Mouse (Mus musculus): Measurements from ENCODE around the gene Tap2.

DNA sequence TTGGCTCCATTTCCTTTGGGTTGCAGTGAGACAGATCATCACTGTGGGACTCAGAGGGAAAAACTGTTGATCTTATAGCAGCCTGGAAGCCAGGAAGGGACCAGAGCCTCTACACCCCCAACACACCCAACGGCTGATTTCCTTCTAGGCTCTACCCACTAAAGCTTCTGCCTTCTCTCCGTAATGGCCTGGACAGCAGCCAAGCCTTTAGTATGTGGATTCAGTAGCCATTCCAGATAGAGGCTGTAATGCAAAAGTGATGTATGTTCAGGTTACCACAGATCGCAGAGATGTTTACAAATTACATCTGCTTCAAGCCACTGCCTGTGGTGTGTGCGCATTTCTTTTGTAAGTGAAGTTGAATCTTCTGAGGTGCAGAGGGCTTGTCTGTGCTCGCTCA is 57.2 kb downstream of the Tap2 start:
- TF ChIP-seq CTCF (IDR thresholded peaks at IDR 0.05; ENCODE audit: low read depth, low read length): no peak
- TF ChIP-seq EP300 (IDR thresholded peaks at IDR 0.05; ENCODE audit: insufficient read depth, low read depth, low read length): no peak
- TF ChIP-seq POLR2A (IDR thresholded peaks at IDR 0.05; ENCODE audit: insufficient read depth, low read length): no peak

Data from ES-Bruce4 (cell line).